Mouse (Mus musculus) MEL (cell line): ENCODE measurements around the gene Il16.

Experiments used
- HCFC1 ChIP-seq: IDR thresholded peaks from 2 replicates; pipeline ENCODE4 v1.6.1; 2012; ENCODE audit warnings: low read depth, mild to moderate bottlenecking, inconsistent platforms, low read length, improper control_type of control experiment, moderate library complexity
- KAT2A ChIP-seq: conservative IDR thresholded peaks from 2 replicates; pipeline ENCODE4 v1.6.1; 2012; ENCODE audit warnings: low read depth, low read length, improper control_type of control experiment, inconsistent platforms
- POLR2A ChIP-seq, 2 experiments: IDR thresholded peaks; 2 replicates each; pipeline ENCODE4 v1.6.1; 2011 to 2012; ENCODE audit warnings: low read length in 2 of 2, mild to moderate bottlenecking in 2 of 2, control low read depth in 1 of 2, improper control_type of control experiment in 1 of 2, low read depth in 1 of 2, moderate library complexity in 1 of 2; ENCODE audit not compliant: control insufficient read depth in 1 of 2, insufficient read depth in 1 of 2, poor library complexity in 1 of 2
- SIN3A ChIP-seq: IDR thresholded peaks from 2 replicates; pipeline ENCODE4 v1.6.1; 2012; ENCODE audit warnings: low read length, improper control_type of control experiment, inconsistent platforms
- TAL1 ChIP-seq: IDR thresholded peaks from 2 replicates; pipeline ENCODE4 v1.6.1; 2012; ENCODE audit warnings: mild to moderate bottlenecking, inconsistent platforms, low read length, moderate library complexity, mixed read lengths
- UBTF ChIP-seq: IDR thresholded peaks from 2 replicates; pipeline ENCODE4 v1.6.1; 2012; ENCODE audit warnings: low read depth, mild to moderate bottlenecking, inconsistent platforms, low read length, improper control_type of control experiment, moderate library complexity, borderline replicate concordance; ENCODE audit not compliant: insufficient read depth
- ZNF384 ChIP-seq: IDR thresholded peaks from 2 replicates; pipeline ENCODE4 v1.6.1; 2012; ENCODE audit warnings: low read depth, mild to moderate bottlenecking, inconsistent platforms, low read length, improper control_type of control experiment

DNA sequence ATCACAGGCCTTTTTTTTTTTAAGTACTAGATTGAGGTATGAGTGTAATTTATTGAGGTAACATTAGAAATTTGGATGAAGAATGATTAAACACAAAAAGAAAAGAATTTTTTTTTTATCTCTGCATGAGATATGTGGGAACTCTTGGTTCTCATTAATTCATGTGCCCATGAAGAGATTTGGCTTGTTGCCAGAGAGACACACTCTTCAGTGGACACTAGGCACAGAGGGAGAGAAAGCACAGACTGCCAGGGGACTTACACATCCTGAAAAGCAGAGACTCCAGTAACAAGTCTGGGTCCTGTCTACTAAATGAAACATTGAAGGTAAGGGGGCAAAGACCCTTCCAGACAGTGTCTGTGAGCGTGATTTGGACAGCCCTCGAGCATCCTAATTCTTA is 109.8 kb downstream of the Il16 start:
- TF ChIP-seq ZNF384 (no peak), POLR2A (IDR thresholded peaks at IDR 0.05; ENCODE audit: control insufficient read depth in 1 of 2, insufficient read depth in 1 of 2, low read depth in 1 of 2, low read length in 2 of 2, poor library complexity in 1 of 2) (no peak), HCFC1 (no peak), UBTF (no peak), KAT2A (no peak), SIN3A (no peak), TAL1 (no peak)
